In genomic region chr10:118632187-118632586, GRCm38 (mm10) we compare ENCODE assay signal across 11 mouse cellular contexts.
"Had no signal": no experiment of that assay in that cellular context is flagged by ENCODE, and none has a peak within 500 bp of the region (broad histone marks: within the 10 kb centered on the region; RNA-seq: fewer than 3 reads in every experiment).

No protein-coding gene starts in this region.

- H3K27ac ChIP-seq: kidney, embryonic 15.5 days; limb, embryonic 15.5 days; liver, embryonic 13.5 days; midbrain, embryonic 12.5 days had no signal

- ATAC-seq: midbrain, embryonic 16.5 days had no signal

- H3K9me3 ChIP-seq: kidney, embryonic 15.5 days; limb, embryonic 15.5 days; liver, embryonic 13.5 days; midbrain, embryonic 12.5 days had no signal

- H3K36me3 ChIP-seq: kidney, embryonic 15.5 days; limb, embryonic 15.5 days; liver, embryonic 13.5 days; midbrain, embryonic 12.5 days had no signal

- H3K27me3 ChIP-seq: kidney, embryonic 15.5 days; limb, embryonic 15.5 days; liver, embryonic 13.5 days; midbrain, embryonic 12.5 days had no signal

- H3K9ac ChIP-seq: kidney, embryonic 15.5 days; limb, embryonic 15.5 days; liver, embryonic 13.5 days; midbrain, embryonic 12.5 days had no signal

- H3K4me1 ChIP-seq: midbrain, embryonic 12.5 days had no signal

- H3K4me3 ChIP-seq: kidney, embryonic 15.5 days; limb, embryonic 15.5 days; liver, embryonic 13.5 days; midbrain, embryonic 12.5 days had no signal

- H3K4me2 ChIP-seq: kidney, embryonic 15.5 days; limb, embryonic 15.5 days; liver, embryonic 13.5 days; midbrain, embryonic 12.5 days had no signal

- DNase-seq: kidney, adult 2 months; kidney, postnatal 14 days; layer of hippocampus, adult 9-11 months; layer of hippocampus, postnatal 36 days; liver, embryonic 13.5 days; lung, adult 18-20 months; thymus, postnatal 14 days had no signal
